Mouse (Mus musculus) sigmoid colon, adult 10 weeks (tissue): ENCODE measurements around the gene Adtrp. TPM values are rescaled to one million over a fixed set of nuclear protein-coding genes. Genes with fewer than 3 reads are reported as not detected.

Experiments
- polyA plus RNA-seq: library from polyadenylated mRNA; stranded (reverse); fragments of 350-450 nt; fragmentation: Illumina TruSeq; extraction: RNeasy Lipid Tissue Mini Kit (QIAGEN cat#74804); gene quantifications from one replicate; pipeline ENCODE4 v1.2.3, GENCODE M21; 2014; ENCODE audit warnings: low read depth, low replicate concordance

Adtrp gene
- polyA plus RNA-seq = 128 TPM

GRCm38 (mm10) chr13:41847516-41848126 lies at the start of gene Adtrp:
Gene Adtrp (minus strand): TSS chr13:41847684.

Other genes starting within 250 kb of the Adtrp start
- gene Tmem170b, start 241.8 kb downstream of the Adtrp start, polyA plus RNA-seq = 26.7 TPM
- gene Hivep1, start 204.3 kb upstream of the Adtrp start, polyA plus RNA-seq = 73.6 TPM